Mouse (Mus musculus): ENCODE results near the gene Rab19.
"Not testable (repeated sequence)": the region's sequence is repeated elsewhere in the genome, so short reads cannot be mapped to it uniquely, and the experiment has no call there.

Rab19 gene

DNA sequence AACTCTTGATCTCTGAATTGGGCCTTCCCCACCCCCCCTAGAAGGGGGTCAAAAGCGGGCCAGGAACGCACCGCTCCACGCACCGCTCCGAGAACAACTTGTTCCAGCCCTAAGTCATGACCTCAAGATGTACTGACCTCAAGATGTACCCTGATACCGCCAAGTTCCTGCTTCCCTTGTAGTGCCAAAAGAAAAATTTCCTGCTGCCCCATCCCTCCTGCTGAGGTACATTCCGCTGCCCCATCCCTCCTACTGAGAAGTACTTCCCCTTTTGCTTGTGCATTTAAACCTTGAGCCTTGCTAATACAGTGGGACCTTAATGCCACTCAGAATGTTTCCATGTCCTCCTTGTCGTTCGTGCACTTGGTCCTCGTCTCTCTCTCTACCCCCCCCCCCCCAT, 49.7 kb downstream of the Rab19 start:
- no peak for DNase-seq (ENCODE audit: low spot score)

DNA sequence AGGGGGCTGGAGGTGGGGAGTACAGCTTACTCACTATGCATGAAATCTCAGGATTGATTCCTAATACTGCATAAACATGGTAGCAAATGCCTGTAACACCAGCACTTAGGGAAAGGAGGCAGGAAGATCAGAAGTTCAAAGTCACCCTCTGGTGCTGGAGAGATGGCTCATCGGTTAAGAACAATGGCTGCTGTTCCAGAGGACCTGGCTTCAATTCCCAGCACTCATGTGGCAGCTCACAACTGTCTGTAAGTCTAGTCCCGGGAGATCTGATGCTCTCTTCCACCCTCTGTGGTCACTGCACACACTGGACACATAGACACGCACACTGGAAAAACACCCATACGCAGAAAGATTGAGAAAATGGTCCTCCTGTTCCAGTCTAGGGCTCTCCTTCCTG, 52.2 kb downstream of the Rab19 start:
- DNase-seq (ENCODE audit: low spot score), result no peak

DNA sequence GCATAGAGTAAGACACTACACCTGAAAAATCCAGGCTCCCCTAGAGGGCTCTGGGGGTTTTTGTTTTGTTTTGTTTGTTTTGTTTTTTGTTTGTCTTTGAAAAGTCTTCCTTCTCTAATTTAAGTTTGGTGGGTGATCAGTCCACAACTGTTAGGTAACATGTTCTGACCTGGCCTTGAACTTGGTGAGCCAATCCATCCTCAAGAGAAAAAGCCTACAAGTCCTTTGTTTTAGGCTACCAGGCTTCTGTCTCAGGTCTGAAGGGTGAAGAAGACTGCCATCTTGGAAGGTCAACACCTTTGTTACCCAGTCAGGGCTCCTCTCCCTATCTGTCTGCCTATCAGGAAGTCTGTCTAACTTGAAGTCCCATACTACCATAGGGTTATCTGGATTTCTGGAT, 52.7 kb downstream of the Rab19 start:
- no peak for DNase-seq (ENCODE audit: low spot score)

DNA sequence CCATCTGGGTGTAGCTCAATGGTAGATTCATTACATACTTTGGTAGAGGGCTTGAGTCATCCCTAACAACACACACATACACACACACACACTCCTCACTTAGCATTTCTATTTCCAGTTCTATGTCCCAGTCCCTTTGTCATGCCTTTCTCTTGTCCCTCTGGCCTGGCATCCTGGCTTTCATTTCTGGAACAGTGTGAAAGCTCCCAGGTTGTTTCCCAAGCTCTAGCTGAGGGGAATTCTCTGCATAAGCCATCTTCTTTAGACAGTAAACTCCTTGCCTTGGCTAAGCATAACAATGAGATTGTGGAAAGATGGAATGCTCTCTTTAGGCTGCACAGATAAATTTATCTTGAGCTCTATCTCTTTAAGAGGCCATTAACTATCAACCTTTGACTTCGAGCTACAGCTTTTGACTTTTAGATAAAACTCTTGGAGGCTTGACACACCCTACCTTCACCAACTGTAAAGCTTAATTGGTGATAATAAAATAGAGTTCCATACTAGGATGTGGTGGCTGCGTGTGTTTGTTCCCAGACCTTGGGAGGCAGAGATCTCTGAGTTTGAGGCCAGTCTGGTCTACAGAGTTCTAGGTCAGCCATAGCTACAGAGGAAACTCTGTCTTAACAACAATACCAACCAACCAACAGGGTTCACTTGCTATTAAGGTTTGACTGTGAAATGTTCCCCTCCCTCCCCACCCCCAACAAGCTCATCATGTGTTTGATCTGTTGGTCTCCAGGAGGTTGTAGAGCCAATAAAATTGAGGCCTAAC, 53.3 kb downstream of the Rab19 start:
- DNase-seq (ENCODE audit: low spot score), result no peak

DNA sequence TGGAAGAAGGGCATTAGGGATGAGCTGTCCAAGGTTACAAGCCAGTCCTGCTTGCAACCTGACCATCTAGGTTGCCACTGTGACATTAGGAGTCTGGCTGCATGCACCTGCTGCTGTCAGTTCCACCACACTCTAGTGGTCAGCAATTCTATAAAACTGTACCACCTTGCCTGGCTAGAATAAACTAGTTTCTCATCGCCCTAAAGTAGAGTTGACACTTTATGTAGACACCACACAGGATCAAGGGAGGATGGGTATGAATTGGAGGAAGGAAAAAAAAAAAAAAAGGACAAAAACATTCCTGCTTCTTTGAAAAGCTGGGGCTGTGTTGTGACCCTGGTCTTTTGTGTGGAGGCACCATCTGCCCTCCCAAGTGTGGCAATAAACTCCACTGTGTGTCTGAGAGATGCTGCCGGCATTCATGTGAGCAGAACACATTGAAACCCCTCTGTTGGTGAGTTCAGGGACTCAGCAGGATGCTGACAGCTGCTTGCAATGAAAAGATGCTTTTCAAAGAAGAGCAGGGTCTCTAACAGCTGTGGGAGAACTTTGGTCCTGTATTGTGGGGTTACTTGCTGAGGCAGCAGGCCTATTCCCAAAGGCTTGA, 54.0 kb downstream of the Rab19 start:
- DNase-seq (ENCODE audit: low spot score), result no peak

DNA sequence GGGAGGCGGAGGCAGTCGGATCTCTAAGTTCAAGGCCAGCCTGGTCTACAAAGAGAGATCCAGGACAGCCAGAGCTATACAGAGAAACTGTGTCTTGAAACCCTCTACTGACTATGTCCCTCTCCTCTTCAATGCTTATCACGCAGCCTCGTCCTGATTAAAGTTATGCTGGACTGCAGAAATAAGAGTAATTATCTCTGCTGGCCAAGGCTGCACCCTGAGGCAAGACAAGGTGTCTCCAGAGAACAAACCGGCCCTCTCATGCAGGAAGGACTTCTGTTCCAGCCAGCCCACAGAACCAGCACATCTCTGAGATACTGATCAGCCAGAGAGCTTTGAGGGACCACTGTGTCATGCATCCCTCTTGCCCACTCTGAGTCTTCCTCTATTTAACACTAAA, 54.9 kb downstream of the Rab19 start:
- DNase-seq (ENCODE audit: low spot score), result no peak

DNA sequence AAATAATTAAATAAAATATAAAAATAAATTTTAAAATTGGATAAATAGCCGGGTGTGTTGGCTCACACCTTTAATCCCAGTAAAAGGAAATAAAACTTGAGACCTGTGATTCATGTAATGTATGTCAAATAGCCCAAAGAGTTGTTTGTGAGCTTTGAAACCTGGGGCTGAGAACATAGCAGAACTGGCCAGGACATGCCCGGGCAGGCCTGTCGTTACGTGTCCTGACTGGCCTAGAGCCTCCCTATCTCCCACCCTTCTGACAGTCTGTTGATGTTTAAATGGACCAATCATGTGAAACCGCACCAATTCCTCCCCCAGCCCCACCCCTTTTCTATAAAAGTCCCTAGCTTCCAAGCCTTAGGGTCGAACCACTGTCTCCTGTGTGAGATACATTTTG, 56.5 kb downstream of the Rab19 start:
- DNase-seq (ENCODE audit: low spot score), result not testable (repeated sequence)

Data from lung, postnatal 25 days (tissue).